Mouse (Mus musculus): ENCODE measurements at regions not wholly inside any gene's neighbourhood (a gene's known extent, or its start where the extent isn't known, plus 50 kb on each side); places are given as distances from the start of the nearest gene placed in this dataset.

- 78% methylated on average over 17 of the region's 17 CpGs for WGBS (ENCODE audit: insufficient replicate concordance)
- TF ChIP-seq CTCF (IDR thresholded peaks at IDR 0.05; ENCODE audit: low read depth) (no peak), EP300 (IDR thresholded peaks at IDR 0.05; ENCODE audit: low read depth) (no peak)
Measured at GRCm38 (mm10) chr5:147781215-147781614, 55.4 kb upstream of the Flt1 start.

GRCm38 (mm10) chr5:147778557-147778956 is 52.7 kb upstream of the Flt1 start:
- TF ChIP-seq CTCF (IDR thresholded peaks at IDR 0.05; ENCODE audit: low read depth) (no peak), EP300 (IDR thresholded peaks at IDR 0.05; ENCODE audit: low read depth) (no peak)
- no peaks in the 10 kb centered on the region for H3K36me3 ChIP-seq (replicated peaks; ENCODE audit: control insufficient read depth, insufficient read depth, low read depth)
- no peaks in the 10 kb centered on the region for H3K4me1 ChIP-seq (replicated peaks; ENCODE audit: control insufficient read depth in 2 of 2, insufficient read depth in 2 of 2, low read length in 1 of 2)
- no peaks in the 10 kb centered on the region for H3K27me3 ChIP-seq (ENCODE audit: control insufficient read depth, insufficient read depth, low read length)
- no peak overlapping the region for H3K4me3 ChIP-seq (ENCODE audit: insufficient read depth in 1 of 2, low read depth in 2 of 2, low read length in 2 of 2)
- 65% methylated on average over 9 of the region's 9 CpGs for WGBS (ENCODE audit: insufficient replicate concordance)
- no peak for DNase-seq (ENCODE audit: low read depth in 3 of 3, low spot score in 3 of 3)
- no peak overlapping the region for H3K27ac ChIP-seq
- no peak overlapping the region for H3K9ac ChIP-seq (replicated peaks)
- ATAC-seq (ENCODE audit: insufficient read depth) = no peak
- no peak overlapping the region for H3K4me2 ChIP-seq (ENCODE audit: low read depth)
- H3K9me3 ChIP-seq (ENCODE audit: control insufficient read depth, low read length) = no peaks in the 10 kb centered on the region; the same call in 1 of the 2 replicates

More at GRCm38 (mm10) chr5:147781215-147781614, 55.4 kb upstream of the Flt1 start:
- no peak for ATAC-seq (ENCODE audit: insufficient read depth)
- no peak overlapping the region for H3K4me3 ChIP-seq (ENCODE audit: insufficient read depth in 1 of 2, low read depth in 2 of 2, low read length in 2 of 2)
- no peak overlapping the region for H3K27ac ChIP-seq
- no peak overlapping the region for H3K4me2 ChIP-seq (ENCODE audit: low read depth)
- H3K9me3 ChIP-seq (ENCODE audit: control insufficient read depth, low read length) = no peaks in the 10 kb centered on the region
- H3K4me1 ChIP-seq (replicated peaks; ENCODE audit: control insufficient read depth in 2 of 2, insufficient read depth in 2 of 2, low read length in 1 of 2) = no peaks in the 10 kb centered on the region
- no peak overlapping the region for H3K9ac ChIP-seq (replicated peaks)
- H3K27me3 ChIP-seq (ENCODE audit: control insufficient read depth, insufficient read depth, low read length) = no peaks in the 10 kb centered on the region
- DNase-seq (ENCODE audit: low read depth in 3 of 3, low spot score in 3 of 3) = no peak
- no peaks in the 10 kb centered on the region for H3K36me3 ChIP-seq (replicated peaks; ENCODE audit: control insufficient read depth, insufficient read depth, low read depth)

All from liver, embryonic 14.5 days (tissue).